ENCODE assay signal across 10 mouse cellular contexts in the genomic region with DNA sequence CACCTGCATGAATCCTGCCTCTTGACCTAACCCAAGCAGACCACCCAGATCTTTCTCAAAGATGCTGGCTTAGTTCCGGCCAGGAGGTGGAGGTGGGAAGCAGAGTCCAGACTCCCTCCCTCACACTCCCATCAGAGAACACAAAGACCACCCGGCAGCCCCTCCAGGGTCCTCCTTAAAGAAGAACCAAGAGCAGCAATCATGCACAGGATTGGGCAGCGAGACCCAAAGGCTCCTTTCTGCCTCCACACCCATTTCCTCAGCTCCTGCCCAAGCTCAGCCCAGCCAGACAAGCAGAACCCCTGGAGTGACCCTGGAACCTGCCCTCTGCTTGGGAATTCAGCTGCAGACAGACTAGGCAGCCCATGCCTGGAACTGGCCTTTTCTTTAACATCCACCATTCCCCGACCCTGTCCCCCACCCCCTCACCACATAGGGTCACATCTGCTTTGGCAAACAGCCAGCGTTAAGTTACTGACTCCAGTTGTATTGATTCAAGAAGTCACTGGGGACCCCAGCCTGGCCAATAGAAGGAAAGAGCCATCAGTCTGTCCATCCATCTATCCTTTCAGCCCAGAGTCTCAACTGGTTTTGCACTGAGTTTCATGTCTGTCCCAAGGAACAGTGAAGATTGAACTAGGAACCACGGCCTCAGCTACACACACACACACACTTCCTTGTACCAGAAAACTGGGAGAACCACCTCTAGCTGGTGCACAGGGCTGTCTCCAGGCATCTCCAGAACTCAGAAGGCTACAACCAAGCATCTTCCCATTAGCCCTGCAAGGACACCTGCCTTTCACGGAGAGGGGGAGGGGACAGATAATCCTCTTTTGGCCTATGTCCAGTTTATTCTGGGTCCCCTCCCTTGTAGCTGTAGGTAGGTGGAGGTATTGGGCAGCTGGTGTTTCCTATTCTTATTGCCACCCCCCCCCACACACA. TPM values are rescaled to one million over a fixed set of nuclear protein-coding genes. Genes with fewer than 3 reads are reported as not detected.
DNase-seq lines count a peak whose midpoint lies in the region; ATAC-seq and TF ChIP-seq lines count a peak whose summit lies in the region.
"Had no signal": no experiment of that assay in that cellular context is flagged by ENCODE, and none has a peak within 500 bp of the region (broad histone marks: within the 10 kb centered on the region; RNA-seq: fewer than 3 reads in every experiment).

No protein-coding gene starts in this region.

- H3K9ac ChIP-seq in forebrain, embryonic 13.5 days, result no peak overlapping the region
- H3K9ac ChIP-seq in limb, embryonic 12.5 days (replicated peaks), result 0 out of 2 replicates have a peak overlapping the region, but pooled peaks have one; percentile 18
- H3K9ac ChIP-seq: liver, embryonic 15.5 days had no signal

- peak overlapping the region; percentile 74 for H3K4me2 ChIP-seq in forebrain, embryonic 13.5 days
- H3K4me2 ChIP-seq in limb, embryonic 12.5 days, result peak overlapping the region; percentile 92
- H3K4me2 ChIP-seq: liver, embryonic 15.5 days had no signal

- H3K4me3 ChIP-seq in E14TG2a.4 (replicated peaks; ENCODE audit: low read length), result peak overlapping the region; percentile 21
- H3K4me3 ChIP-seq in forebrain, embryonic 13.5 days, result peak overlapping the region; percentile 50
- H3K4me3 ChIP-seq in limb, embryonic 12.5 days (replicated peaks), result peak overlapping the region; percentile 67
- H3K4me3 ChIP-seq: liver, embryonic 15.5 days had no signal

- H3K36me3 ChIP-seq in E14TG2a.4 (ENCODE audit: insufficient read depth, low read length), result peaks cover 24% of the 10 kb centered on the region
- H3K36me3 ChIP-seq in forebrain, embryonic 13.5 days (ENCODE audit: poor library complexity, severe bottlenecking), result peaks cover 12% of the 10 kb centered on the region
- H3K36me3 ChIP-seq in limb, embryonic 12.5 days, result peaks cover 11% of the 10 kb centered on the region

- peak; percentile 5; the same call in 1 of the 2 replicates for ATAC-seq in forebrain, embryonic 13.5 days
- ATAC-seq in limb, embryonic 12.5 days (ENCODE audit: insufficient number of reproducible peaks, insufficient read depth, low FRiP score, low TSS enrichment, low read depth), result no peak

- H3K9me3 ChIP-seq in E14TG2a.4 (ENCODE audit: low read length), result no peaks in the 10 kb centered on the region
- no peaks in the 10 kb centered on the region for H3K9me3 ChIP-seq in forebrain, embryonic 13.5 days (replicated peaks)
- no peaks in the 10 kb centered on the region for H3K9me3 ChIP-seq in limb, embryonic 12.5 days
- H3K9me3 ChIP-seq: liver, embryonic 15.5 days had no signal

- no peak overlapping the region; the same call in 1 of the 2 replicates for H3K27ac ChIP-seq in forebrain, embryonic 13.5 days
- 0 out of 2 replicates have a peak overlapping the region, but pooled peaks have one; percentile 23 for H3K27ac ChIP-seq in limb, embryonic 12.5 days
- H3K27ac ChIP-seq: liver, embryonic 15.5 days had no signal

- 12% methylated on average over 7 of the region's 7 CpGs for WGBS in forebrain, embryonic 13.5 days
- WGBS in limb, embryonic 12.5 days, result 16% methylated on average over 7 of the region's 7 CpGs

- H3K4me1 ChIP-seq in E14TG2a.4 (replicated peaks; ENCODE audit: low read depth, low read length), result peaks cover 57% of the 10 kb centered on the region
- H3K4me1 ChIP-seq in forebrain, embryonic 13.5 days, result peaks cover 38% of the 10 kb centered on the region
- H3K4me1 ChIP-seq in limb, embryonic 12.5 days (replicated peaks), result peaks cover 52% of the 10 kb centered on the region

- DNase-seq in heart, adult 11 months, result peak; percentile 82
- DNase-seq in heart, adult 8-10 months (ENCODE audit: low spot score), result no peak
- DNase-seq in spleen, adult 18-20 months, result no peak
- DNase-seq in urinary bladder, postnatal 36 days (ENCODE audit: low spot score in 2 of 2), result no peak
- no peak for DNase-seq in cerebellum, postnatal 25 days

- peaks cover 48% of the 10 kb centered on the region for H3K27me3 ChIP-seq in E14TG2a.4 (ENCODE audit: insufficient read depth, low read length)
- peaks cover 35% of the 10 kb centered on the region for H3K27me3 ChIP-seq in forebrain, embryonic 13.5 days
- peaks cover 52% of the 10 kb centered on the region for H3K27me3 ChIP-seq in limb, embryonic 12.5 days

- TF ChIP-seq CTCF in E14TG2a.4 (conservative IDR thresholded peaks at IDR 0.05; ENCODE audit: low read length), result no peak

RNA-seq across cellular contexts. Expression of a gene that starts 1.7 kb away (rescaled TPM):
- total RNA-seq in heart, adult 8-10 months (2022), result 1 to 10 TPM; 3.0 to 5.6 (median 4.9) TPM
- polyA plus RNA-seq in forebrain, embryonic 13.5 days (2015; fragmentation: Nextera tagmentation; extraction: Ambion mirVana), result 1.6 and 2.9 TPM in 2 replicates
- polyA plus RNA-seq in limb, embryonic 12.5 days (2016; fragmentation: Nextera tagmentation; extraction: Ambion mirVana), result 18.2 and 19.0 TPM in 2 replicates

RNA-seq across cellular contexts. Expression of a gene that starts 17.5 kb away (rescaled TPM):
- total RNA-seq in heart, adult 8-10 months (2022), result 100 to 1,000 TPM; 139 to 175 (median 148) TPM
- 786 and 829 TPM in 2 replicates for polyA plus RNA-seq in forebrain, embryonic 13.5 days (2015; fragmentation: Nextera tagmentation; extraction: Ambion mirVana)
- 1,112 and 1,195 TPM in 2 replicates for polyA plus RNA-seq in limb, embryonic 12.5 days (2016; fragmentation: Nextera tagmentation; extraction: Ambion mirVana)

RNA-seq across cellular contexts. Expression of a gene that starts 57.9 kb away (rescaled TPM):
- not detected for total RNA-seq in heart, adult 8-10 months (2022)
- polyA plus RNA-seq in forebrain, embryonic 13.5 days (2015; fragmentation: Nextera tagmentation; extraction: Ambion mirVana), result 0.15 TPM in 1 of 2 replicates, not detected in the other
- 0.39 TPM in 1 of 2 replicates, not detected in the other for polyA plus RNA-seq in limb, embryonic 12.5 days (2016; fragmentation: Nextera tagmentation; extraction: Ambion mirVana)
- polyA plus RNA-seq: kidney, embryonic 14.5 days; liver, embryonic 15.5 days had no signal
